Mouse (Mus musculus) kidney, adult 10 weeks (tissue): ENCODE measurements around the gene Mfsd4b1. TPM values are rescaled to one million over a fixed set of nuclear protein-coding genes. Genes with fewer than 3 reads are reported as not detected.

Source experiments
- polyA plus RNA-seq: library from polyadenylated mRNA; stranded (reverse); fragments of 350-450 nt; fragmentation: Illumina TruSeq; extraction: RNeasy Lipid Tissue Mini Kit (QIAGEN cat#74804); gene quantifications from one replicate; pipeline ENCODE4 v1.2.3, GENCODE M21; 2014; ENCODE audit warnings: low read depth, low replicate concordance

Gene Mfsd4b1
- 221 TPM for polyA plus RNA-seq

GRCm38 (mm10) chr10:40024554-40025428, at the start of gene Mfsd4b1:
TSS of gene Mfsd4b1 (minus strand) at chr10:40025268.

GRCm38 (mm10) chr10:39986466-39986865, 38.6 kb downstream of the Mfsd4b1 start, which contains the start of gene Mfsd4b5:
TSS of gene Mfsd4b5 (minus strand) at chr10:39986646.

DNA sequence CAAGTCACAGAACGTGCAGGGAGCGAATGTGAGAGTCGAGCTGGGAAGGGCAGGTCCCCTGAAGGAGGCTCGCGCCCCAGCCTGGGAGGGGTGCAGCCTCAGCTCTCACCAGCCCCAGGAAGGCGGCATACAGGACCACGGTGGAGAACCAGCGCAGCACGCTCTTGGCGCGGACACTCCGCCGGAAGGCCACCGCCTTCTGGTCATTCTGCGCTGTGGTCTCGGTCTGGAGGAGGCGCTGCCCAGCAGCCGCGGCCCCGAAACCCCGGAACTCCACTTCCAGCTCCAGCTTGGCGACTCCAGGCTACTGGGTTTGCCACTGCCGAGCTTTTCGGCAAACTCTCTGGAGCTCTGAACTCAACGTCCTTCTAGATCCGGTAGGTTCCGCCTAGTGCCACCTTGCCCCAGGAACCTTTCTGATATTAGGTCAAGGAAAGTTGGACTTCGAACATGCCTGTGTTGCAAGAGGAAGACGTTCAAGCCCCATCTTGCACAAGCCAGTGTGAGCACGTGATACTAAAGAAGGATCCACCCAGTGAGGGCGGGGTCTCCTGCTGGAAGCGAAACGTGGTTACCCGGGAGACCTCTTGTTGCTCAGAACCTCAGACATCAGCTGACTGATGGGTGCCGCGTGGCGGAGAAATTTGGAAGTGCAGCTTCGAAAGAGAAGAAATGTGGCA, 65.2 kb downstream of the Mfsd4b1 start, which contains the start of gene Mfsd4b3:
Mfsd4b3 (minus strand) TSS at position 393 of the 680 bp plus-strand sequence.

Other genes with a start within 250 kb of the Mfsd4b1 start
- gene Mfsd4b4, start 126.0 kb downstream of the Mfsd4b1 start, polyA plus RNA-seq, result 5.7 TPM
- 0.93 TPM for gene Mfsd4b2, start 98.3 kb downstream of the Mfsd4b1 start, polyA plus RNA-seq
- gene Mfsd4b3, start 65.1 kb downstream of the Mfsd4b1 start, polyA plus RNA-seq, result 32.7 TPM
- 389 TPM for gene Mfsd4b5, start 38.6 kb downstream of the Mfsd4b1 start, polyA plus RNA-seq
- gene Slc16a10, start 117.0 kb upstream of the Mfsd4b1 start, polyA plus RNA-seq, result 58.5 TPM
- gene Rpf2, start 221.8 kb upstream of the Mfsd4b1 start, polyA plus RNA-seq, result 74.6 TPM
- gene Gtf3c6, start 232.8 kb upstream of the Mfsd4b1 start, polyA plus RNA-seq, result 151 TPM